Mouse (Mus musculus): ENCODE measurements around the gene Sash1. TPM values are rescaled to one million over a fixed set of nuclear protein-coding genes. Genes with fewer than 3 reads are reported as not detected.
A peak's percentile ranks its signal among the peaks of the same experiment; 100 is the strongest.

Gene Sash1
- polyA plus RNA-seq, 1 experiment from 2014 or later = 6.5 TPM

GRCm38 (mm10) chr10:8845230-8845770 is 40.6 kb downstream of the Sash1 start:
- Histone ChIP-seq H3K4me2 (replicated peaks) (no peak overlapping the region), H3K9ac (no peak overlapping the region), H3K36me3 (no peaks in the 10 kb centered on the region), H3K27me3 (no peaks in the 10 kb centered on the region), H3K4me1 (peaks cover 15% of the 10 kb centered on the region; the same call in 1 of the 2 replicates), H3K4me3 (no peak overlapping the region), H3K9me3 (no peaks in the 10 kb centered on the region), H3K27ac (no peak overlapping the region)
- ATAC-seq (ENCODE audit: insufficient number of reproducible peaks, insufficient read depth, low FRiP score, low TSS enrichment) = no peak
- 44% methylated on average over 2 of the region's 2 CpGs for WGBS

DNA sequence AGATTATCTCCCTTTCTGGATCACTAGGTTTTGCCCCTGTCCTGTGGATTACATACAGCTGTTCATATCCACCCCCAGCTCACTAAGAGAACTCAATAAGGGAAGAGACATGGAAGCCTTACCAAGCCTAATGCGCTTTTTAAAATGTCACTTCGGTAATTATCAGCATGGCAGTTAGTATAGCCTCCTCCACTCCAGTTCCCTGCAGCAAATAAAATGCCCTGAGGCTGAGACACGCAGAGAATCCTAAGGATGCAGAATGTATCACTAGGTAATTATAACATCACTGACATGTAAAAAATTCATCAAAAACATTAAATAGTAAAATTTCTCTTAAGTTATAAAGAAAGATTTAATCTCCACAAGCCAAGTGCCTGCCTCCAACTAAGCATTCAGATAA is 45.9 kb downstream of the Sash1 start:
- Histone ChIP-seq H3K9me3 (no peaks in the 10 kb centered on the region), H3K9ac (no peak overlapping the region), H3K27me3 (no peaks in the 10 kb centered on the region), H3K4me3 (no peak overlapping the region), H3K36me3 (no peaks in the 10 kb centered on the region), H3K4me1 (peaks cover 16% of the 10 kb centered on the region; the same call in 1 of the 2 replicates), H3K27ac (no peak overlapping the region), H3K4me2 (replicated peaks) (no peak overlapping the region)
- WGBS = 63% methylated on average over 3 of the region's 3 CpGs
- ATAC-seq (ENCODE audit: insufficient number of reproducible peaks, insufficient read depth, low FRiP score, low TSS enrichment) = no peak

- no peak for ATAC-seq (ENCODE audit: insufficient number of reproducible peaks, insufficient read depth, low FRiP score, low TSS enrichment)
- no peak overlapping the region for H3K9ac ChIP-seq
- 0 out of 2 replicates have a peak, but pooled peaks cover 3% of the 10 kb centered on the region for H3K4me1 ChIP-seq
- H3K27ac ChIP-seq = no peak overlapping the region
- no peaks in the 10 kb centered on the region for H3K36me3 ChIP-seq
- H3K27me3 ChIP-seq = no peaks in the 10 kb centered on the region
- no peak overlapping the region for H3K4me2 ChIP-seq (replicated peaks)
- H3K4me3 ChIP-seq = no peak overlapping the region
- no peaks in the 10 kb centered on the region for H3K9me3 ChIP-seq
- 89% methylated on average over 17 of the region's 17 CpGs for WGBS
Observed at GRCm38 (mm10) chr10:8833816-8834464, 51.9 kb downstream of the Sash1 start.

GRCm38 (mm10) chr10:8826303-8826702 is 59.6 kb downstream of the Sash1 start:
- 44% methylated on average over 10 of the region's 10 CpGs for WGBS
- no peaks in the 10 kb centered on the region for H3K9me3 ChIP-seq
- H3K4me1 ChIP-seq = 0 out of 2 replicates have a peak, but pooled peaks cover 2% of the 10 kb centered on the region
- no peaks in the 10 kb centered on the region for H3K36me3 ChIP-seq
- H3K27me3 ChIP-seq = no peaks in the 10 kb centered on the region
- no peak overlapping the region for H3K27ac ChIP-seq
- H3K4me3 ChIP-seq = no peak overlapping the region
- H3K9ac ChIP-seq = no peak overlapping the region
- H3K4me2 ChIP-seq (replicated peaks) = no peak overlapping the region
- no peak for ATAC-seq (ENCODE audit: insufficient number of reproducible peaks, insufficient read depth, low FRiP score, low TSS enrichment)

DNA sequence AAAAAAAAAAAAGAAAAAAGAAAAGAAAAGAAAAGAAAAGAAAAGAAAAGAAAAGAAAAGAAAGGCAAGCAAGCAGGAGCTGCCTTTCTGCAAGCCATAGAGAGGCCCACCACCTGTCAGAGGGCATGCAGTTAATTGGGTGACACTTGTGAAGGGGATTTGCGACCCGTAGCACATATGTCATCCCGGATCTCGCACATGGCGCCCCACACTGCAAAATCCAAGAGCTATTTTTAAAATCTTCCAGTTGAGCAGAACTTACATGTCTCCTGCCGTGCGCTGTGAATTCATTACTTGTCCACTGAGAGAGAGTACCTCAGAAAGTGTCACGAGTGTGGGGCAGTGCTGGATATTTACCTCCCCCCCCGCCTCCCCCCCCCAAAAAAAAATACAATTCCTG is 60.0 kb downstream of the Sash1 start:
- Histone ChIP-seq H3K27me3 (no peaks in the 10 kb centered on the region), H3K9ac (no peak overlapping the region), H3K36me3 (no peaks in the 10 kb centered on the region), H3K27ac (no peak overlapping the region), H3K4me2 (replicated peaks) (no peak overlapping the region), H3K4me1 (0 out of 2 replicates have a peak, but pooled peaks cover 2% of the 10 kb centered on the region), H3K9me3 (no peaks in the 10 kb centered on the region), H3K4me3 (no peak overlapping the region)
- 0 out of 2 replicates have a peak, but pooled peaks have one; percentile 28 for ATAC-seq (ENCODE audit: insufficient number of reproducible peaks, insufficient read depth, low FRiP score, low TSS enrichment)
- WGBS = 72% methylated on average over 9 of the region's 9 CpGs

GRCm38 (mm10) chr10:8818066-8818465 is 67.8 kb downstream of the Sash1 start:
- Histone ChIP-seq H3K9me3 (no peaks in the 10 kb centered on the region), H3K4me2 (replicated peaks) (no peak overlapping the region), H3K4me3 (no peak overlapping the region), H3K27me3 (no peaks in the 10 kb centered on the region), H3K36me3 (no peaks in the 10 kb centered on the region), H3K27ac (no peak overlapping the region), H3K9ac (no peak overlapping the region), H3K4me1 (peaks cover 24% of the 10 kb centered on the region; the same call in 1 of the 2 replicates)
- WGBS = 89% methylated on average over 5 of the region's 5 CpGs
- ATAC-seq (ENCODE audit: insufficient number of reproducible peaks, insufficient read depth, low FRiP score, low TSS enrichment) = no peak

DNA sequence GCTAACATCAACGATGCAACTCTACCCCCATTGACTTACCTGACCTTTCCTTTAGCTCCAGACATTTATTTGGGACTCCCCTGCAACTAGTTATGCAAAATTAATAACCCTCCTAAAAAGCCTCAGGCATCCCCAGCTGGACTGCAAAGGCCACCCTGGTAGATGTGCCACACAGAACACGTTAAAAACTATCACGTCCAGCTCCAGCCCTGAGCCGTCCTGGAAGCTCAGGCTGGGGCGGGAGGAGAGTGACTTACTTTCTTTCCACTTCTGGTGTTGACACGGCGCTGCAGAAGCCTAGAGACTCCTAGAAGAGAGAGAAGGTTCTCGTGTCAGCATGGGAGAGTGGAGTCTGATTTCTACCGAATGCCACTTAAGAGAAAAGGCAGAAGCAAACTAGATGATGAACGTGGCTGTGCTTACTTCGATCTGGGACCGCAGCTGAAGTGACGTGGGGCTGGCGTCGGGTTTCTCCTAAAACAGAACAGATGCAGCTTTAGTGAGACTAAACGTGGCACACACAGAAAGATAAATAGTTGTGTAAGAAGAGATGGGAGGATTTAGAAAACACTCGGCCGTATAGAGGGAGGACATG is 71.8 kb downstream of the Sash1 start:
- Histone ChIP-seq H3K9me3 (no peaks in the 10 kb centered on the region), H3K27ac (peak overlapping the region; percentile 89), H3K4me2 (replicated peaks) (peak overlapping the region; percentile 27), H3K36me3 (no peaks in the 10 kb centered on the region; the same call in 1 of the 2 replicates), H3K4me3 (no peak overlapping the region), H3K9ac (no peak overlapping the region), H3K4me1 (peaks cover 25% of the 10 kb centered on the region; the same call in 1 of the 2 replicates), H3K27me3 (no peaks in the 10 kb centered on the region)
- no peak for ATAC-seq (ENCODE audit: insufficient number of reproducible peaks, insufficient read depth, low FRiP score, low TSS enrichment)
- WGBS = 20% methylated on average over 18 of the region's 18 CpGs

DNA sequence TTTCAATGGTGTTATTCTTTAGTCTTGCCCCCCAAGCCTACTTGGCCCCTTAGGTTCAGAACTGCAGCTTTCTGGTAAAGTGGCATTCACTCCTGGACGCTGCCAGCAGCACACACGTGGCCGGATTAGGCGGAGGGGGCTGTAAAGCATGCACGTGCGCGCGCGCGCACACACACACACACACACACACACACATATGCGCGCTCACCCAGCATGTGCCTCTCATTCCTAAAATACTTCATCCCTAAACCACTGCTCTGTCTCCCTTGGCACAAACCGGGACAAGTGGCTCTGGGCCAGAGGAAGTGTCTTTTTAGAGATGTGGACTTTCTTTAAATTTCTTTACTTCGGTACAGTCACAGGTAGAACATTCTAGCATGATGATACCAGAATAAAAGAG is 72.6 kb downstream of the Sash1 start:
- WGBS = 72% methylated on average over 14 of the region's 14 CpGs
- H3K9ac ChIP-seq = no peak overlapping the region
- 0 out of 2 replicates have a peak overlapping the region, but pooled peaks have one; percentile 12 for H3K27ac ChIP-seq
- H3K36me3 ChIP-seq = no peaks in the 10 kb centered on the region; the same call in 1 of the 2 replicates
- peaks cover 25% of the 10 kb centered on the region; the same call in 1 of the 2 replicates for H3K4me1 ChIP-seq
- no peak for ATAC-seq (ENCODE audit: insufficient number of reproducible peaks, insufficient read depth, low FRiP score, low TSS enrichment)
- H3K9me3 ChIP-seq = no peaks in the 10 kb centered on the region
- H3K27me3 ChIP-seq = no peaks in the 10 kb centered on the region
- H3K4me2 ChIP-seq (replicated peaks) = no peak overlapping the region
- no peak overlapping the region for H3K4me3 ChIP-seq

DNA sequence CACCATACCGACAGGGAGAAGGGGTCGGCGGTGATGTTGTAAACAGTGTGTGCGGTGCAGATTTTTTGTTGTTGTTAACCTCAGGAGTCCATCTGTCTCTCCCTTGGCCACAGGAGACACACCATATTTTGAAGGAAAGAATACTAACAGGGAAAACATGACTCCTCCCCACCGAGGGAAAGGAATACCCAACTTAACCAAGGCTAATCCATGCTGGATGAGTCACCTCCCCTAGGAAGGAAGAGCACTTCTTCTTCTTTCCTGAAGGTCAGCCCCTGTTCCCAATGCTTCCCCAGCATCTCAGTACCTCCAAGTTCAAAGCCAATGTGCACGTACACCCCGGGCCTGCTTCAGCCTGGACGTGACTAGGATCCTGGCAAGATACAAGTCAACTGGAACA is 73.1 kb downstream of the Sash1 start:
- Histone ChIP-seq H3K4me1 (peaks cover 25% of the 10 kb centered on the region; the same call in 1 of the 2 replicates), H3K9ac (no peak overlapping the region), H3K27me3 (no peaks in the 10 kb centered on the region), H3K36me3 (peaks cover under 1% of the 10 kb centered on the region; the same call in 1 of the 2 replicates), H3K4me3 (no peak overlapping the region), H3K9me3 (no peaks in the 10 kb centered on the region), H3K27ac (0 out of 2 replicates have a peak overlapping the region, but pooled peaks have one; percentile 12), H3K4me2 (replicated peaks) (no peak overlapping the region)
- WGBS = 74% methylated on average over 8 of the region's 8 CpGs
- no peak for ATAC-seq (ENCODE audit: insufficient number of reproducible peaks, insufficient read depth, low FRiP score, low TSS enrichment)

DNA sequence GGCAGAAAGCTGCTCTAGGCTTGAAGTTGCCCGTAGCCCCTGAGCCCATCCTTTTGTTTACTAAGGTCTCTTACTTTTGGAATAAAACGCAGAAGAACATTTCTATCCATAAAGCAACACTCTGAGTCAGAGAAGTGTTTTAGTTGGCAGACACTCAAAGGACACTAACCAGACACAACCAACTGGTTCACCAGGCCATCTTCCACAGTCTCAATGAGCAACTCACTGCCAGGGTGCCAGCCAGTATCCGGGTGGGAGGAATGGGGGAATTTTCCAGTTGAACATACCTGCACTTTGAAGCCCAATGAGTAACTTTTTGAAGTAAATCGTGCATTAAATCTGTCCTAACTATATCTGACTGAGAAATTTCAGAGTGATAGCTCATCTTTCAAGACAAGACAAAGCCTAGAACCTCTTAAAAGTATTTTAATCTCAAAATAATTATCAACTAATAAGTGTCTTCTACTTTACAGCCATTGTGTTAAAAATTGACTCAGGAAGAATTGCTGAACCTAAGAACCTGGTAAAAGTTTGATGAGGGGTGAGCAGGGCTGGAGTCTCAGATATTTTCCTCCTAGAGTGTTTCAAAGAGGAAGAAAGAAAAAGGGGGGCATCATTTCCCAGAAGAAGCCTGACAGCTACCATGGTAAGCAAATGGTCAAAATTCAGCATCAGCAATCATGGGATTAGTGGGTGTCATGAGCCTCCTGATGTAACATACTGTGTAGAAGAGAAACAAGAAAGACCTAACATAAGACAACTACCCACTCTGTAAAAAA is 74.4 kb downstream of the Sash1 start:
- Histone ChIP-seq H3K9ac (no peak overlapping the region), H3K27me3 (no peaks in the 10 kb centered on the region), H3K9me3 (no peaks in the 10 kb centered on the region), H3K4me3 (no peak overlapping the region), H3K36me3 (peaks cover 3% of the 10 kb centered on the region; the same call in 1 of the 2 replicates), H3K4me2 (replicated peaks) (no peak overlapping the region), H3K27ac (no peak overlapping the region), H3K4me1 (peaks cover 20% of the 10 kb centered on the region; the same call in 1 of the 2 replicates)
- no peak for ATAC-seq (ENCODE audit: insufficient number of reproducible peaks, insufficient read depth, low FRiP score, low TSS enrichment)
- 92% methylated on average over 4 of the region's 4 CpGs for WGBS

DNA sequence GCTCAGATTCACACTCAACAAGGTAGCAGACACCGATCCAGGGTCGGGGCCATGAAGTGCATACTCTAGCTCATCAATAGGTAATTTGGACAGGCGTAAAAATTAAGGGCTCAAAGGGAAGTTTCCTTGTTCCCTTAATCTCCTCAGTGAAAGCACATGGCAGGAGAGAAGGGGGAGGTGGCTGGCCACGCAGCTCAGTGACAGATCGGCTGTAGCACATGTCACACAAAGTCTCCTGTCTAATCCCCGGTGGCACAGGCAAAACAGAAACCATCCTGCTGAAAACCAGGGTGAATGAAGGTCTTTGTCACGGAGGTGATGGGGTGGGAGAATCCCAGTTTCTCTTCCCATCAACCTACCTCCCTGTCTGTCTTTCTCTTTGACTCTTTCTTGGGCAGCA is 75.4 kb downstream of the Sash1 start:
- 70% methylated on average over 7 of the region's 7 CpGs for WGBS
- Histone ChIP-seq H3K27me3 (no peaks in the 10 kb centered on the region), H3K4me2 (replicated peaks) (no peak overlapping the region), H3K36me3 (peaks cover 3% of the 10 kb centered on the region; the same call in 1 of the 2 replicates), H3K4me1 (peaks cover 18% of the 10 kb centered on the region; the same call in 1 of the 2 replicates), H3K4me3 (no peak overlapping the region), H3K27ac (no peak overlapping the region), H3K9me3 (no peaks in the 10 kb centered on the region), H3K9ac (no peak overlapping the region)
- no peak for ATAC-seq (ENCODE audit: insufficient number of reproducible peaks, insufficient read depth, low FRiP score, low TSS enrichment)
